Comparison of ENCODE assay signal across 21 mouse cellular contexts in the genomic region with DNA sequence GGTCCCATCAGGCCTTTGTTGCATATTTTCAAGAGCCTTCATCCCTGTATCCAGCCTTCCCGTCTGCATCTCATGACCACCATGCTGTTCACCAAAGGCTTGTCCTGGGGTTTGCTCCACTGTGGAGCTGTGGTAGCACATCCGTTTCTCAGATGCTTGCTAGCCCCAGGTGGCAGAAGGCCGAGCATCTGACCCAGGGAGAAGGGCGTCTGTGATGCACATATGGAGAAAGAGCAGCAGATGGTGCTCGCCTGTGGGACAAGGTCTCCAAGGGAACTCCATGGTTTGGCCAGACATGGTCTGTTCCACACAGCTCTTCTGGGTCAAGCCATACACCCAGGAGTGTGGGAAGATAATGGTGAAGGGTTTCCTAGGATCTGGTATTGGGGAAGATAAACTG. TPM values are rescaled to one million over a fixed set of nuclear protein-coding genes. Genes with fewer than 3 reads are reported as not detected.
DNase-seq lines count a peak whose midpoint lies in the region; ATAC-seq and TF ChIP-seq lines count a peak whose summit lies in the region.
"Had no signal": no experiment of that assay in that cellular context is flagged by ENCODE, and none has a peak within 500 bp of the region (broad histone marks: within the 10 kb centered on the region; RNA-seq: fewer than 3 reads in every experiment).

No protein-coding gene starts in this region.

- peaks cover 29% of the 10 kb centered on the region for H3K4me1 ChIP-seq in cerebellum, adult 2 months (ENCODE audit: control insufficient read depth, insufficient read depth, low read length)
- H3K4me1 ChIP-seq in embryonic facial prominence, embryonic 10.5 days, result peaks cover 6% of the 10 kb centered on the region; the same call in 1 of the 2 replicates
- H3K4me1 ChIP-seq in limb, embryonic 10.5 days, result no peaks in the 10 kb centered on the region
- H3K4me1 ChIP-seq: embryonic facial prominence, embryonic 12.5 days; hindbrain, embryonic 15.5 days had no signal

- DNase-seq in cerebellum, postnatal 4 days (ENCODE audit: low spot score in 2 of 2), result no peak
- DNase-seq in cerebellum, adult 2 months, result peak; percentile 90 to 93
- DNase-seq in cerebellum, postnatal 10 days, result peak; percentile 75 to 81
- no peak for DNase-seq in adrenal gland, adult (ENCODE audit: inconsistent age in 2 of 2, low spot score in 1 of 2)
- DNase-seq in embryonic facial prominence, embryonic 10.5 days (ENCODE audit: low spot score), result no peak
- no peak for DNase-seq in limb, embryonic 10.5 days (ENCODE audit: low spot score)
- DNase-seq: adrenal gland, postnatal 14 days; B cell, adult 2 months; embryo, embryonic 11 days; gastrocnemius, postnatal 14 days; heart, adult 2 months; heart, postnatal 36 days; kidney, adult 2 months had no signal

- H3K9me3 ChIP-seq in embryonic facial prominence, embryonic 10.5 days, result no peaks in the 10 kb centered on the region
- H3K9me3 ChIP-seq in limb, embryonic 10.5 days (replicated peaks), result no peaks in the 10 kb centered on the region
- H3K9me3 ChIP-seq: embryonic facial prominence, embryonic 12.5 days; G1E; heart, embryonic 13.5 days; hindbrain, embryonic 15.5 days had no signal

- ATAC-seq in cerebellum, adult (ENCODE audit: insufficient number of reproducible peaks, low FRiP score, low TSS enrichment), result peak; percentile 82
- ATAC-seq: CD4-positive, CD25-positive, alpha-beta regulatory T cell, adult 4 months; forebrain, embryonic 16.5 days; intestine, embryonic 16.5 days had no signal

- no peak for TF ChIP-seq POLR2A in cerebellum, adult 2 months (IDR thresholded peaks at IDR 0.05; ENCODE audit: borderline replicate concordance, insufficient read depth, low read length)

- WGBS in cerebellum, adult 2 months, result 14% methylated on average over 5 of the region's 5 CpGs
- WGBS in embryonic facial prominence, embryonic 10.5 days, result 82% methylated on average over 5 of the region's 5 CpGs
- WGBS in limb, embryonic 10.5 days, result 81% methylated on average over 5 of the region's 5 CpGs

- H3K4me3 ChIP-seq in cerebellum, adult 2 months (replicated peaks; ENCODE audit: insufficient read depth, low read depth, low read length), result no peak overlapping the region
- H3K4me3 ChIP-seq in embryonic facial prominence, embryonic 10.5 days, result no peak overlapping the region
- no peak overlapping the region for H3K4me3 ChIP-seq in limb, embryonic 10.5 days
- H3K4me3 ChIP-seq: embryonic facial prominence, embryonic 12.5 days; heart, adult 2 months; heart, embryonic 13.5 days; hindbrain, embryonic 15.5 days had no signal

- no peaks in the 10 kb centered on the region for H3K27me3 ChIP-seq in cerebellum, adult 2 months (ENCODE audit: control insufficient read depth, insufficient read depth, low read length)
- H3K27me3 ChIP-seq in embryonic facial prominence, embryonic 10.5 days (replicated peaks; ENCODE audit: low read depth, poor library complexity, severe bottlenecking), result no peaks in the 10 kb centered on the region
- no peaks in the 10 kb centered on the region for H3K27me3 ChIP-seq in limb, embryonic 10.5 days (ENCODE audit: low read depth, poor library complexity, severe bottlenecking)
- H3K27me3 ChIP-seq: embryonic facial prominence, embryonic 12.5 days; hindbrain, embryonic 15.5 days had no signal

- TF ChIP-seq CTCF in cerebellum, adult 2 months (IDR thresholded peaks at IDR 0.05; ENCODE audit: borderline replicate concordance, insufficient read depth, low read depth, low read length), result 0 out of 2 replicates have a peak, but pooled peaks have one; percentile 9

- peak overlapping the region; percentile 62 for H3K27ac ChIP-seq in cerebellum, adult 2 months (ENCODE audit: insufficient read depth, low read length)
- no peak overlapping the region for H3K27ac ChIP-seq in embryonic facial prominence, embryonic 10.5 days (replicated peaks)
- no peak overlapping the region for H3K27ac ChIP-seq in limb, embryonic 10.5 days
- H3K27ac ChIP-seq: embryonic facial prominence, embryonic 12.5 days; heart, adult 2 months; heart, embryonic 13.5 days; hindbrain, embryonic 15.5 days had no signal

- H3K36me3 ChIP-seq in embryonic facial prominence, embryonic 10.5 days (replicated peaks), result no peaks in the 10 kb centered on the region
- no peaks in the 10 kb centered on the region for H3K36me3 ChIP-seq in limb, embryonic 10.5 days
- H3K36me3 ChIP-seq: embryonic facial prominence, embryonic 12.5 days; G1E; heart, embryonic 13.5 days; hindbrain, embryonic 15.5 days had no signal

RNA-seq across cellular contexts. Expression of gene Ddx20, which starts 43.8 kb away (rescaled TPM):
- polyA plus RNA-seq in cerebellum, adult 2 months (2012; rRNA removed), result 12.6 and 13.8 TPM in 2 replicates
- polyA plus RNA-seq in embryonic facial prominence, embryonic 10.5 days (2016; fragmentation: Nextera tagmentation; extraction: Ambion mirVana), result 51.7 and 54.6 TPM in 2 replicates
- polyA plus RNA-seq in limb, embryonic 10.5 days (2016; fragmentation: Nextera tagmentation; extraction: Ambion mirVana), result 51.6 and 53.4 TPM in 2 replicates

Comparison
In these comparisons a context has a peak if more than half of its experiments do, and no peak if none do; other contexts are left out.
1. DNase-seq: peak in cerebellum, adult 2 months (2 of 2) and cerebellum, postnatal 10 days (2 of 2); none in cerebellum, postnatal 4 days (0 of 2), adrenal gland, adult (0 of 2), embryonic facial prominence, embryonic 10.5 days (single experiment) and limb, embryonic 10.5 days (single experiment).